Mouse (Mus musculus) forebrain, embryonic 15.5 days (tissue): ENCODE data around the gene Hmcn2. TPM values are rescaled to one million over a fixed set of nuclear protein-coding genes. Genes with fewer than 3 reads are reported as not detected.

ENCODE experiments used
- ATAC-seq: fragments of 200-750 bp; cut with Nextera tagmentation; replicated peaks from 2 replicates; pipeline ENCODE4 v1.8.0; 2017; ENCODE audit warnings: mild to moderate bottlenecking, moderate TSS enrichment, moderate library complexity
- H3K27ac ChIP-seq: fragments of 300-500 bp; sonication (generic); replicated peaks from 2 replicates; pipeline ENCODE4 v1.5.1; 2015; ENCODE audit warnings: mild to moderate bottlenecking, inconsistent platforms
- H3K27me3 ChIP-seq: fragments of 300-500 bp; sonication (generic); 2 replicates; pipeline ENCODE4 v1.6.1; 2015; ENCODE audit warnings: inconsistent platforms
- H3K36me3 ChIP-seq: fragments of 300-500 bp; sonication (generic); 2 replicates; pipeline ENCODE4 v1.6.1; 2015; ENCODE audit warnings: mild to moderate bottlenecking, inconsistent platforms
- H3K4me1 ChIP-seq: fragments of 300-500 bp; sonication (generic); 2 replicates; pipeline ENCODE4 v1.6.1; 2015; ENCODE audit warnings: inconsistent platforms
- H3K4me2 ChIP-seq: fragments of 300-500 bp; sonication (generic); replicated peaks from 2 replicates; pipeline ENCODE4 v1.6.1; 2015; ENCODE audit warnings: mild to moderate bottlenecking, inconsistent platforms
- H3K4me3 ChIP-seq: fragments of 300-500 bp; sonication (generic); 2 replicates; pipeline ENCODE4 v1.5.1; 2015; ENCODE audit warnings: mild to moderate bottlenecking, inconsistent platforms
- H3K9ac ChIP-seq: fragments of 300-500 bp; sonication (generic); replicated peaks from 2 replicates; pipeline ENCODE4 v1.6.1; 2015; ENCODE audit warnings: mild to moderate bottlenecking, inconsistent platforms
- H3K9me3 ChIP-seq: fragments of 300-500 bp; sonication (generic); 2 replicates; pipeline ENCODE4 v1.6.1; 2016; ENCODE audit warnings: inconsistent platforms
- WGBS: fragments of 180-500 bp; shearing (Covaris S2); methylation state at CpG from one replicate; pipeline ENCODE4 v1.1.7; 2015; ENCODE audit warnings: mixed read lengths; 5-methylcytosine and 5-hydroxymethylcytosine counted together
- polyA plus RNA-seq: library from polyadenylated mRNA; unstranded; fragments of >200 nt; fragmentation: Nextera tagmentation; extraction: Ambion mirVana; gene quantifications from 2 replicates; pipeline ENCODE4 v1.2.1, GENCODE M21; 2015

Gene Hmcn2
- polyA plus RNA-seq, 1 experiment from 2014 or later: 0.19 TPM

DNA sequence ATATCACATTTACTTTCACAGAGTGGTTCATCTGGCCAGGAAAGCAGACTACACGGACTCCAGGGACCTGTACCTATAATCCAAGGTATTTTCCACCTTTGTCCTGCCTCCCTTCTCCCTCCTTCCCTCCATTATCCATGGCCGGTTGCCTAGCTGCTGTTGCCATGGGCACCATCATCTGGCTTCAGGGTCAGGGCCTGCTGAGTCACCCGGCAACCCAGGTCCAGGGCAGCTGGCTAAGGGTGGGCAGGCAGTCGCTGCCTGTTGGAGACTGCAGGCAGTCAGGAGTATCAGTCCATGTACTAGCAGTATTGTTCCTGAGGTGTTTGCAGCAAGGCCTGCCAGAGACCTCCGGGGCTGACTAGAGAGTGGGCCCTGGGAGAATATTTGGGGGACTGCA is 160.5 kb downstream of the Hmcn2 start:
- Histone ChIP-seq H3K27me3 (peaks cover 18% of the 10 kb centered on the region; the same call in 1 of the 2 replicates), H3K4me3 (no peak overlapping the region), H3K4me1 (peaks cover 8% of the 10 kb centered on the region), H3K9me3 (no peaks in the 10 kb centered on the region), H3K9ac (no peak overlapping the region), H3K27ac (no peak overlapping the region), H3K36me3 (no peaks in the 10 kb centered on the region), H3K4me2 (no peak overlapping the region)
- no peak for ATAC-seq
- 46% methylated on average over 5 of the region's 5 CpGs for WGBS

DNA sequence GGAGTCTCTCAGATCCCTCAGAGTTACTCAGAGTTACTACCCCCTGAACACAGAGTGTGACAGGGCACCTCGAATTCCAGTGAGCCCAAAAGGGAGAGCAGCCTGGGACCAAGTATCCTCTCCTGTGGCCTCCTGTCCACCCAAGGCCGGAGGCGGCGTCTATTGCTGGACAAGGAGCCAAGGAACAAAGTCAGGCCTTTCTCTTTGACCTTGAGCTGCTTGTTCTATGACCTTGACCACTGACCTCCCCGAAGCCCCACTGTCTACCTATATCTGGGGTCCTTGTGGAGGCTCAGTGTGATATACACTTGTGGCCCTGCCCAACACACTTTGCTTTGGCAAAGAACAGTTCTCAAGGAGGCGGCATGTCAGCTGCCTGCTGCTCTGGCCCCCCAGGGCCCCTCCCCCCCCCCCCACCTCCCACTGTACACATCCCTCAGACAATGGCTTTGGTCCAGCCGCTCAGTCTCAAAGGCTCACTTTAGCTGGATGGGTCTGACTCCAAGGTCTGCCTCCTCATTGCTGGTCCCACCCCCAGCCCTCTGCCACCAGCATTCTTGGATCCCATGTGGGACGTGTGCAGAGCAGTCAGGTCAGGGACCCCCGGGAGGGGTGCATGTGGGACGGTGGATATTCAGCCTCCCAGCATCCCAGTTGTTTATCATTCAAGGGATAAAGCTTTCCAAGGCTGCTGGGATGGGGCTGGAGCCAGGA is 162.0 kb downstream of the Hmcn2 start:
- H3K27me3 ChIP-seq: peaks cover 9% of the 10 kb centered on the region; the same call in 1 of the 2 replicates
- no peak overlapping the region for H3K27ac ChIP-seq
- no peak overlapping the region for H3K4me3 ChIP-seq
- no peaks in the 10 kb centered on the region for H3K36me3 ChIP-seq
- H3K9ac ChIP-seq: no peak overlapping the region
- no peak for ATAC-seq
- 69% methylated on average over 10 of the region's 10 CpGs for WGBS
- no peak overlapping the region for H3K4me2 ChIP-seq
- H3K4me1 ChIP-seq: no peaks in the 10 kb centered on the region
- no peaks in the 10 kb centered on the region for H3K9me3 ChIP-seq

DNA sequence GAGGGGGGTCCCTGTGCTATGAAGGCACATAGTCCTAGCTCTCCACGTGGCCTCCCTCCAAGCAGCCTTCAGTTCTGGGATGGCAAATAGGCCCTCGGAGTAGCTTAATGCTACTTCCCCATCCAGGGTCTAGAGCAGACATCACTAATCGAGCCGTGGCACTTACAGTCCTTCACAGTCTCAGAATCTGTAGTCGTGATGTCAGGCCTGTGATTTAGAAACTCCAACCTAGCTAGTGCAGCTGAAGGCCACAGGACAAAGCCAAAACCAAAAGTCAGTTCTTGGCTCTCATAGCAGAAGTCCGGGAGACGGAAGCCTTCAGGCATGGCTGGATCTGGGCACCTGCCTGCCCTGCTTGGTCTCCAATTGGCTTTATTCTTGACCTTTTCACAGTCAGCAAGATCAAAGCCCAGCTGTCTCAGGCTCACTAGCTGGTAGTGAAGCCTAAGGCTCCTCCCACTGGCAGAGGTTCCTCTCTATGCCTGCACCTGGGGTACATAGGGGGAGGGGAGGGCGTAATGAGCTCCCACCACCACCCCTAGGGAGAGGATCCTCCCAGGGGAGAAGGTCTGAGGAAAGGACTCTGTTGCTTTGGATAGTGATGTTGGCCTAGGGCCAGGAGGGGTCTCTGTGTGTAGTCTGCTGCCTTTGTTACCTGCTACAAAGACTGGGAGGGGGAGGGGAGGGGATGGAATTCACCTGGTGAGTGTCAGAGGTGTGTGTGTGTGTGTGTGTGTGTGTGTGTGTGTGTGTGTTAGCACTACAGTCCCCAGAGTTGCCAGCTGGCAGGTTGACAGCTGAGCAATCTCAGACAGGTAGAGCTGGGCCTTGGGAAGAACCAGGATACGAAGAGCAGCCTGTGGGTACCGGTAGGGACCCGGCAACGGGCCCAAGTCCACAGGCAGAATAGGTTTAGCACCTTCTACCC is 163.3 kb downstream of the Hmcn2 start:
- H3K9ac ChIP-seq: no peak overlapping the region
- ATAC-seq: no peak
- H3K4me1 ChIP-seq: no peaks in the 10 kb centered on the region
- H3K36me3 ChIP-seq: no peaks in the 10 kb centered on the region
- no peak overlapping the region for H3K27ac ChIP-seq
- H3K9me3 ChIP-seq: no peaks in the 10 kb centered on the region
- peaks cover 14% of the 10 kb centered on the region; the same call in 1 of the 2 replicates for H3K27me3 ChIP-seq
- no peak overlapping the region for H3K4me2 ChIP-seq
- 80% methylated on average over 12 of the region's 12 CpGs for WGBS
- no peak overlapping the region for H3K4me3 ChIP-seq

DNA sequence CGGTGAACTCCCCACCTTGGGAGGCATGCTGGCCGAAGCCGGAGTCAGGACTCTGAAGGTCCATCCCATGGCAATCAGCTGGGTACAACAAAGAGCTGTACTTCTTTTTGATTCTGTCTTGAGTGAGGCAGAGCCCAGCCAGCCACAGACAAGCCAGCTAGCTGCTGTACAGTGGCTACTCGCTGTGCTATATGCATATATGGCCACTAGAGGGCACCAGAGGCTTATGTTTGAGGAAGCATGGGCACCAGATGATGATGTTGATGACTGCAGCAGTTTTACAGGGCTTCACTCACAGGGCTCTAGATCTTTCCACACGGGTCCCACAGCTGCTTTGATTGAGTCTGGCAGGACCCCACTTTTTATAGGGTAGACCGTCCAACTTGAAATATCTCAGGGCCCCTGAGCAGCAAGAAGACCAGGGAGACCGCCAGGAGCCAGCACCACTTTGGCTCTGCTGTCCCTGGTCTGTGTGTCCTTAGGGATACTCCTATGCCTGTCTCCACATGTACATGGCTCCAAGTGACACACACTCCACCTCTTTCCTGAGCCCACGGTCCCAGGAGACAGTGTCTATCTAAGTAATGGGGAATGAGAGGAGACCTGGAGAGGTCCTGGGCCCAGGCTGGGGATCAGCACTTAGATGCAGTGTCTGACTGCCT is 168.8 kb downstream of the Hmcn2 start:
- H3K27me3 ChIP-seq: peaks cover 64% of the 10 kb centered on the region
- H3K27ac ChIP-seq: no peak overlapping the region
- no peak overlapping the region for H3K4me3 ChIP-seq
- no peak overlapping the region for H3K9ac ChIP-seq
- no peak overlapping the region for H3K4me2 ChIP-seq
- H3K4me1 ChIP-seq: no peaks in the 10 kb centered on the region
- H3K36me3 ChIP-seq: no peaks in the 10 kb centered on the region
- no peaks in the 10 kb centered on the region for H3K9me3 ChIP-seq
- peak; percentile 91 for ATAC-seq
- 30% methylated on average over 8 of the region's 8 CpGs for WGBS

DNA sequence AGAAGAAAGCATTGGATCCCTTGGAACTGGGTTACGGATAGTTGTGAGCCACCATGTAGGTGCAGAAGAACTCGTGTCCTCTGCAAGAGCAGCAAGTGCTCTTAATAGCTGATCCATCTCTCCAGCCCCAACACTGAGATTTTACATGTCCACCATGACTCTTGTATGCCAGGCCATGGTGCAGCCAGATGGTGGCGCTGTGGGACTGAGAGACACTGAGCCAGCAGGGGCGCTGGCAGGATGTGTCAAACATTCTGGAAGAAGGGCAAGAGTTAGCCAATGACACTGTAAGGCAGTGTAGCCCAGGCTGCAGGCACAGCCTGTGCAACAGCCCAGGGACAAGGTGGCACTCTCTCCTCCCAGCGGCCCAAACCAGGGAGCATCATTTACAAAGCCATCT is 170.0 kb downstream of the Hmcn2 start:
- ATAC-seq: 0 out of 2 replicates have a peak, but pooled peaks have one; percentile 20
- Histone ChIP-seq H3K4me2 (no peak overlapping the region), H3K27me3 (peaks cover 74% of the 10 kb centered on the region), H3K4me1 (peaks cover 4% of the 10 kb centered on the region), H3K9ac (no peak overlapping the region), H3K9me3 (no peaks in the 10 kb centered on the region), H3K4me3 (no peak overlapping the region), H3K27ac (no peak overlapping the region), H3K36me3 (no peaks in the 10 kb centered on the region)
- WGBS: 26% methylated on average over 5 of the region's 5 CpGs

DNA sequence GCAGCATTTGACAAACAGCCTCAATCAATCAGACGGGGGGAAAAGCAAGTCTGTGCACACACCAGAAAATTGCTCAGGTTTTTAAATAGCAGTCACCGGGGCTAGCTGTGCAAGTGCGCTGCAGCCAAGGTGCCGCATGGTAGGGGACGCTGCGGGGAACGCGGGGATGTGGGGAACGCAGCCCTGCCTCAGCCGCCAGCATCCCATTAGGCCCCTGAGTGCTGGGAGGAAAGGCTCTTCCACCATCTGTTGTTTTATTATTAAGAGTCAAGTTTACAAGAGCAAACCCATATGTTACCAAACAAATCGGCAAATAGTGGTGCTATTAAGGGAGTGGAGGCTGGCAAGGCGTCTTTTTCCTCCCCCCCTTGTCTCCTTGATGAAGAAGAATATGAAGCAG is 175.0 kb downstream of the Hmcn2 start:
- ATAC-seq: no peak
- no peaks in the 10 kb centered on the region for H3K9me3 ChIP-seq
- no peak overlapping the region for H3K4me2 ChIP-seq
- 20% methylated on average over 12 of the region's 12 CpGs for WGBS
- peaks cover 22% of the 10 kb centered on the region for H3K4me1 ChIP-seq
- H3K36me3 ChIP-seq: no peaks in the 10 kb centered on the region
- H3K27me3 ChIP-seq: peaks cover 83% of the 10 kb centered on the region
- H3K4me3 ChIP-seq: no peak overlapping the region
- no peak overlapping the region for H3K9ac ChIP-seq
- H3K27ac ChIP-seq: no peak overlapping the region

DNA sequence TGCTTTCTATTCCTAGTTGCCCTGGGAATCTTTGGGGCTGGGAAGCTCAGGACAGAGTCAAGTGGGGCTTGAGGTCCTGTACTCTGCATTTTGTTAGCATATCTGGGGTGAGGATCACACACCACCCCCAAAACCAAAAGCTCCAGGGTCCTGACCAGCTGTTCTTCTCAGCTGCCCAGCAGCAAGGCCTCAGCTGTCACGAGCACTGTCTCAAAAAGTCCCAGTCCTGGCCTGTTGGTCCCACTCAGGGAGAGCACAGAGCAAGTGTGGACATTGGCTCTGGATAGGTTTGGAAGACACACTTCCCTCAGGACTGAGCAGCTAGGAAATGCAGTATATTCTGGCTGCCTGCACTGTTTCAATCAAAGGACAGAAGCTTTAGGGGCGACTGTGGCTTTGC is 176.3 kb downstream of the Hmcn2 start:
- Histone ChIP-seq H3K9me3 (no peaks in the 10 kb centered on the region), H3K36me3 (no peaks in the 10 kb centered on the region), H3K27ac (no peak overlapping the region), H3K27me3 (peaks cover 80% of the 10 kb centered on the region), H3K4me1 (peaks cover 35% of the 10 kb centered on the region), H3K4me2 (no peak overlapping the region), H3K9ac (no peak overlapping the region), H3K4me3 (no peak overlapping the region)
- ATAC-seq: no peak
- whole genome bisulfite sequencing: 81% methylated on average over 2 of the region's 2 CpGs

DNA sequence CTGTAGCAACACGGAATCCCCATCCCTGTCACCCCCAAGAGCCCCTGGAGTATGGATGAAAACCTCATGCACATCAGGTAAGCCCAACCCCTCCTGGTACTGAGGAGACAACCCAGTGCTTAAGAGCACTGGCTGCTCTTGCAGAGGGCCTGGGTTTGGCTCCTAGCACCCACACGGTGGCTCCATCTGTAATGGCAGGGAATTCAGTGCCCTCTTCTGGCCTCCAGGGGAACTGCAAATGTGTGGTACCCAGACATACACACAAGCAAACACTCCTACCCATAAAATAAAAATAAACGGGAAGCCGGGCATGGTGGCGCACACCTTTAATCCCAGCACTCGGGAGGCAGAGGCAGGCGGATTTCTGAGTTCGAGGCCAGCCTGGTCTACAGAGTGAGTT is 178.1 kb downstream of the Hmcn2 start:
- no peaks in the 10 kb centered on the region for H3K9me3 ChIP-seq
- H3K27me3 ChIP-seq: peaks cover 79% of the 10 kb centered on the region
- no peak for ATAC-seq
- no peaks in the 10 kb centered on the region for H3K36me3 ChIP-seq
- WGBS: 96% methylated on average over 8 of the region's 8 CpGs
- no peak overlapping the region for H3K27ac ChIP-seq
- H3K4me3 ChIP-seq: no peak overlapping the region
- H3K9ac ChIP-seq: no peak overlapping the region
- H3K4me2 ChIP-seq: no peak overlapping the region
- H3K4me1 ChIP-seq: peaks cover 49% of the 10 kb centered on the region

DNA sequence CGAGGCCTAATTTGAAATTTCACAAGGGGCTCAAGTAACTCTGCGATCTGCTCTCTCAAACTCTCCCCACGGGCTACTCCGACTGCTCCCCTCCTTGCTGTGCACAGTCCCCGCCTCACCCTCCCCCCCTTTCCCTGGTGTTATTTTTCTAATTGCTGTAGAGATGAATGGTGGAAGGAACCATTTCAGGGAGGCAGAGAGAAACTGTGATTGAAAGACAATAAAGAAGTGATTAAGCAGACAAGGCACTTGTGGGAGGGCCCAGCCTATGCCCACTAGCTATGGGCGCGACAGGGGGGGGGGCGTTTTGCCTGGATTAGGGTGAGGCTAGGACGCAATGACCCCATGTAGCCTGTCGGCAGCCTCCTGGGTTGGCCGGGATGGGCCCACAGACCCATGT is 179.0 kb downstream of the Hmcn2 start:
- no peak overlapping the region for H3K4me3 ChIP-seq
- peaks cover 58% of the 10 kb centered on the region for H3K4me1 ChIP-seq
- H3K27me3 ChIP-seq: peaks cover 78% of the 10 kb centered on the region
- H3K9me3 ChIP-seq: no peaks in the 10 kb centered on the region
- no peak overlapping the region for H3K27ac ChIP-seq
- WGBS: 15% methylated on average over 11 of the region's 11 CpGs
- no peaks in the 10 kb centered on the region for H3K36me3 ChIP-seq
- no peak overlapping the region for H3K4me2 ChIP-seq
- H3K9ac ChIP-seq: no peak overlapping the region
- ATAC-seq: no peak

DNA sequence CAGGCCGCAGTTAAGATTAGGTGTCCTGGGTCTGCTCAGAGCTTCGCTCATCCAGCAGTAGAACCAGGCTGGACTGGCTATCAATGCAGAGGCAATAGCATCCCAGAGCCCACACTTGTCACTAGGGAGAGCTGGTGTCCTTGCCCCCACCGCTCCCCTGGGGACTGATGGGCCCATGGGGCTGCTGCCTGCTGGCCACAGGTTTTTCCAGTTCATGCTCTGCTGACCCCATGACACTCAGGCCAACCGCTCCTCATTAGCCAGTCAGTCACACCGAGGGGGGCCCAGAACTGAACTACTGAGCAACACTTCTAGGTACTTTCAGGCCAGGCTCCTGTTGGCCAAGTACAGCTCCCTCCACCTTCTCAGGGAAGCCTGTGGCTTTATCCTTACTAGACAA is 180.1 kb downstream of the Hmcn2 start:
- ATAC-seq: no peak
- Histone ChIP-seq H3K4me2 (no peak overlapping the region), H3K27ac (no peak overlapping the region), H3K9ac (no peak overlapping the region), H3K9me3 (no peaks in the 10 kb centered on the region), H3K4me3 (no peak overlapping the region), H3K4me1 (peaks cover 64% of the 10 kb centered on the region), H3K36me3 (no peaks in the 10 kb centered on the region), H3K27me3 (peaks cover 76% of the 10 kb centered on the region)
- WGBS: 47% methylated on average over 5 of the region's 5 CpGs

DNA sequence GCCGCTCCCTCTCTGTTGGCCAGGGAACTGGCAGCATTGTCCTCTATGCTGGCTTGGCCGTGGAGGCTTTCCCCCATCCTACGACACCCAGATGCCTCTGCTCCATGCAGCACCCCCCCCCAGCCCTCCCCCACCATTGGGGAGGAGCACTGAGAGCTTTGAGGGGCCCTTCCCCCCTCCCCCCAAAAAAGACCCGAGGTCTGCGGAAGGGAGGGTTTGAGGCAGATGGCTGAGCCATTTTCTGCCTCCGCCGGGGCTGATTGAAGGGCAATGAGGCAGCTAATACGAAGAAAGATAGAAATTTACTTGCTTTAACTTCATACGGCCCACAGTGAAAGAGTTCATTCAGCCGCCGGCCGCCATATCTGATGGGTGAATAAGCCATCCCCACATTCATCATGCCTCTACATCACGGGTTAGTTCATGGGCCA is 180.8 kb downstream of the Hmcn2 start:
- Histone ChIP-seq H3K9ac (no peak overlapping the region), H3K36me3 (no peaks in the 10 kb centered on the region), H3K4me3 (no peak overlapping the region), H3K9me3 (no peaks in the 10 kb centered on the region), H3K27me3 (peaks cover 69% of the 10 kb centered on the region), H3K4me1 (peaks cover 69% of the 10 kb centered on the region), H3K4me2 (no peak overlapping the region; the same call in 1 of the 2 replicates), H3K27ac (no peak overlapping the region)
- ATAC-seq: no peak
- WGBS: 9% methylated on average over 13 of the region's 13 CpGs

DNA sequence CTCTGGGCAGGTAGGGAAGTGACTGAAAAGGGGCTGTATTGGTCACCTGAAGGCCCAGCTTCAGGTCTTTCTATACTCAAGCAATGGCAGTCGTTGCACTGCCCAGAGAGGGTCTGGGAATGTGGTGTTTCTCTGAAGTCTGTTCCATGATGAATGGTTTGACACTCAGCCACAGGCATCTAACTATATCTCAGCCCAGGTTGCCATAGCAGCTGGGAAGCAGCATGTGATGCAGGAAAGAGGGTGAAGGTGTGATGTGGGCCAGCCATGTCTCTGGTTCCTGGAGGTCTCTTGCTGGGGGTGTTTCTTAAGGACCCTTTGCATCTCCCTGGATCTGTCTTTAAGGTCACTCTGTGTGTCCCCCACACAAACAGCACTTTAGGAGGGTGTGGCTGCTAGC is 181.9 kb downstream of the Hmcn2 start:
- H3K9ac ChIP-seq: no peak overlapping the region
- no peaks in the 10 kb centered on the region for H3K36me3 ChIP-seq
- ATAC-seq: no peak
- no peak overlapping the region for H3K4me2 ChIP-seq
- H3K9me3 ChIP-seq: no peaks in the 10 kb centered on the region
- WGBS: 55% methylated on average over 1 of the region's 1 CpGs
- H3K4me1 ChIP-seq: peaks cover 80% of the 10 kb centered on the region
- H3K4me3 ChIP-seq: no peak overlapping the region
- no peak overlapping the region for H3K27ac ChIP-seq
- peaks cover 66% of the 10 kb centered on the region for H3K27me3 ChIP-seq
